Mouse (Mus musculus): Measurements from ENCODE around the gene Ptgfrn. TPM values are rescaled to one million over a fixed set of nuclear protein-coding genes. Genes with fewer than 3 reads are reported as not detected.
A peak's percentile ranks its signal among the peaks of the same experiment; 100 is the strongest.

Gene Ptgfrn
- total RNA-seq, 2 experiments from 2014 or later = 10.4 to 11.0 TPM

- no peak for DNase-seq (ENCODE audit: low spot score in 2 of 2)
- no peak overlapping the region for H3K4me3 ChIP-seq
- no peak overlapping the region for H3K27ac ChIP-seq
- no peak for TF ChIP-seq CTCF (conservative IDR thresholded peaks at IDR 0.05)
These were observed 39.8 kb downstream of the Ptgfrn start for GRCm38 (mm10) chr3:101070230-101070795.

GRCm38 (mm10) chr3:101068701-101069100 is 41.4 kb downstream of the Ptgfrn start:
- Histone ChIP-seq H3K4me3 (no peak overlapping the region), H3K27ac (no peak overlapping the region)
- DNase-seq (ENCODE audit: low spot score in 2 of 2) = no peak
- TF ChIP-seq CTCF (conservative IDR thresholded peaks at IDR 0.05) = no peak

- DNase-seq (ENCODE audit: low spot score in 2 of 2) = no peak
- Histone ChIP-seq H3K4me3 (no peak overlapping the region), H3K27ac (no peak overlapping the region)
- TF ChIP-seq CTCF (conservative IDR thresholded peaks at IDR 0.05) = no peak
These were observed 43.9 kb downstream of the Ptgfrn start for GRCm38 (mm10) chr3:101066175-101066574.

GRCm38 (mm10) chr3:101061865-101062585 is 48.1 kb downstream of the Ptgfrn start:
- no peak for DNase-seq (ENCODE audit: low spot score in 2 of 2)
- H3K4me3 ChIP-seq = no peak overlapping the region
- no peak overlapping the region for H3K27ac ChIP-seq
- TF ChIP-seq CTCF (conservative IDR thresholded peaks at IDR 0.05) = no peak

GRCm38 (mm10) chr3:101059214-101059613 is 50.9 kb downstream of the Ptgfrn start:
- Histone ChIP-seq H3K4me3 (no peak overlapping the region), H3K27ac (no peak overlapping the region)
- TF ChIP-seq CTCF (conservative IDR thresholded peaks at IDR 0.05) = no peak
- no peak for DNase-seq (ENCODE audit: low spot score in 2 of 2)

- Histone ChIP-seq H3K27ac (no peak overlapping the region), H3K4me3 (no peak overlapping the region)
- no peak for DNase-seq (ENCODE audit: low spot score in 2 of 2)
- no peak for TF ChIP-seq CTCF (conservative IDR thresholded peaks at IDR 0.05)
These were observed 51.9 kb downstream of the Ptgfrn start for GRCm38 (mm10) chr3:101058203-101058602.

- no peak for TF ChIP-seq CTCF (conservative IDR thresholded peaks at IDR 0.05)
- no peak overlapping the region for H3K4me3 ChIP-seq
- H3K27ac ChIP-seq = no peak overlapping the region
- DNase-seq (ENCODE audit: low spot score in 2 of 2) = no peak
These were observed 54.9 kb downstream of the Ptgfrn start for GRCm38 (mm10) chr3:101055216-101055615.

GRCm38 (mm10) chr3:101051601-101052000 is 58.5 kb downstream of the Ptgfrn start:
- Histone ChIP-seq H3K4me3 (no peak overlapping the region), H3K27ac (no peak overlapping the region)
- no peak for TF ChIP-seq CTCF (conservative IDR thresholded peaks at IDR 0.05)
- no peak for DNase-seq (ENCODE audit: low spot score in 2 of 2)

- TF ChIP-seq CTCF (conservative IDR thresholded peaks at IDR 0.05) = no peak
- H3K27ac ChIP-seq = no peak overlapping the region
- DNase-seq (ENCODE audit: low spot score in 2 of 2) = no peak
- no peak overlapping the region for H3K4me3 ChIP-seq
These were observed 60.1 kb downstream of the Ptgfrn start for GRCm38 (mm10) chr3:101049997-101050396.

- no peak for DNase-seq (ENCODE audit: low spot score in 2 of 2)
- Histone ChIP-seq H3K4me3 (no peak overlapping the region), H3K27ac (no peak overlapping the region)
- TF ChIP-seq CTCF (conservative IDR thresholded peaks at IDR 0.05) = no peak
These were observed 61.3 kb downstream of the Ptgfrn start for GRCm38 (mm10) chr3:101048781-101049180.

- peak; percentile 75 to 80 for DNase-seq (ENCODE audit: low spot score in 2 of 2)
- Histone ChIP-seq H3K4me3 (no peak overlapping the region), H3K27ac (no peak overlapping the region)
- no peak for TF ChIP-seq CTCF (conservative IDR thresholded peaks at IDR 0.05)
These were observed 62.3 kb downstream of the Ptgfrn start for GRCm38 (mm10) chr3:101047586-101048275.

- no peak for DNase-seq (ENCODE audit: low spot score in 2 of 2)
- Histone ChIP-seq H3K27ac (no peak overlapping the region), H3K4me3 (no peak overlapping the region)
- TF ChIP-seq CTCF (conservative IDR thresholded peaks at IDR 0.05) = no peak
These were observed 64.6 kb downstream of the Ptgfrn start for GRCm38 (mm10) chr3:101045431-101045830.

GRCm38 (mm10) chr3:101044686-101045085 is 65.4 kb downstream of the Ptgfrn start:
- H3K4me3 ChIP-seq = no peak overlapping the region
- no peak for TF ChIP-seq CTCF (conservative IDR thresholded peaks at IDR 0.05)
- DNase-seq (ENCODE audit: low spot score in 2 of 2) = no peak
- no peak overlapping the region for H3K27ac ChIP-seq

All from layer of hippocampus, adult 2 months (tissue).